Comparison of ENCODE assay signal across 22 mouse cellular contexts in genomic region chr14:59641856-59642255, GRCm38 (mm10). TPM values are rescaled to one million over a fixed set of nuclear protein-coding genes. Genes with fewer than 3 reads are reported as not detected.
A peak's percentile ranks its signal among the peaks of the same experiment; 100 is the strongest.
DNase-seq lines count a peak whose midpoint lies in the region; ATAC-seq and TF ChIP-seq lines count a peak whose summit lies in the region.
"Had no signal": no experiment of that assay in that cellular context is flagged by ENCODE, and none has a peak within 500 bp of the region (broad histone marks: within the 10 kb centered on the region; RNA-seq: fewer than 3 reads in every experiment).

No protein-coding gene starts in this region.

- ATAC-seq in frontal cortex, adult (ENCODE audit: low TSS enrichment), result peak; percentile 47; the same call in 1 of the 2 replicates
- 0 out of 2 replicates have a peak, but pooled peaks have one; percentile 42 for ATAC-seq in embryonic facial prominence, embryonic 12.5 days (ENCODE audit: insufficient number of reproducible peaks, insufficient read depth, low FRiP score, low TSS enrichment)
- no peak for ATAC-seq in midbrain, embryonic 14.5 days (ENCODE audit: low FRiP score, low TSS enrichment)
- no peak for ATAC-seq in intestine, postnatal 0 days
- ATAC-seq: forebrain, embryonic 14.5 days had no signal

- no peaks in the 10 kb centered on the region for H3K36me3 ChIP-seq in embryonic facial prominence, embryonic 12.5 days
- 0 out of 2 replicates have a peak, but pooled peaks cover 6% of the 10 kb centered on the region for H3K36me3 ChIP-seq in midbrain, embryonic 14.5 days (ENCODE audit: control insufficient read depth, insufficient read depth, low read length)
- H3K36me3 ChIP-seq in intestine, postnatal 0 days (ENCODE audit: control insufficient read depth, insufficient read depth), result no peaks in the 10 kb centered on the region
- H3K36me3 ChIP-seq: limb, embryonic 10.5 days; liver, embryonic 13.5 days had no signal

- no peak overlapping the region for H3K4me3 ChIP-seq in lung, adult 2 months (replicated peaks; ENCODE audit: extremely low read depth, low read depth, low read length)
- no peak overlapping the region for H3K4me3 ChIP-seq in embryonic facial prominence, embryonic 12.5 days
- H3K4me3 ChIP-seq in midbrain, embryonic 14.5 days (replicated peaks; ENCODE audit: low read depth, low read length), result no peak overlapping the region
- H3K4me3 ChIP-seq in intestine, postnatal 0 days (ENCODE audit: low read depth, low read length), result no peak overlapping the region
- H3K4me3 ChIP-seq: gastrocnemius, adult 2 months; limb, embryonic 10.5 days; liver, embryonic 13.5 days had no signal

- no peaks in the 10 kb centered on the region for H3K27me3 ChIP-seq in embryonic facial prominence, embryonic 12.5 days
- H3K27me3 ChIP-seq in midbrain, embryonic 14.5 days (ENCODE audit: control insufficient read depth, insufficient read depth, low read length), result no peaks in the 10 kb centered on the region; the same call in 1 of the 2 replicates
- no peaks in the 10 kb centered on the region for H3K27me3 ChIP-seq in intestine, postnatal 0 days (replicated peaks; ENCODE audit: control insufficient read depth, insufficient read depth, low read length)
- H3K27me3 ChIP-seq: CH12.LX; liver, embryonic 13.5 days had no signal

- TF ChIP-seq CTCF in lung, adult 2 months (IDR thresholded peaks at IDR 0.05; ENCODE audit: insufficient read depth, low read length), result no peak
- TF ChIP-seq CTCF in intestine, postnatal 0 days (IDR thresholded peaks at IDR 0.05; ENCODE audit: low read depth), result no peak

- no peak overlapping the region for H3K4me2 ChIP-seq in embryonic facial prominence, embryonic 12.5 days (replicated peaks)
- no peak overlapping the region for H3K4me2 ChIP-seq in midbrain, embryonic 14.5 days (ENCODE audit: low read length)
- H3K4me2 ChIP-seq in intestine, postnatal 0 days (replicated peaks; ENCODE audit: low read depth), result no peak overlapping the region
- H3K4me2 ChIP-seq: liver, embryonic 13.5 days had no signal

- H3K27ac ChIP-seq in embryonic facial prominence, embryonic 12.5 days, result no peak overlapping the region
- no peak overlapping the region for H3K27ac ChIP-seq in midbrain, embryonic 14.5 days (replicated peaks; ENCODE audit: low read depth, low read length)
- no peak overlapping the region for H3K27ac ChIP-seq in intestine, postnatal 0 days (ENCODE audit: low read depth, low read length)
- H3K27ac ChIP-seq: gastrocnemius, adult 2 months; liver, embryonic 13.5 days; macrophage; stomach, postnatal 0 days had no signal

- 42% methylated on average over 5 of the region's 5 CpGs for WGBS in lung, adult 2 months
- 31% methylated on average over 5 of the region's 5 CpGs for WGBS in embryonic facial prominence, embryonic 12.5 days
- WGBS in midbrain, embryonic 14.5 days, result 41% methylated on average over 5 of the region's 5 CpGs
- 58% methylated on average over 5 of the region's 5 CpGs for WGBS in intestine, postnatal 0 days

- TF ChIP-seq POLR2A in lung, adult 2 months (IDR thresholded peaks at IDR 0.05; ENCODE audit: borderline replicate concordance, extremely low read depth, low read depth, low read length), result no peak

- no peaks in the 10 kb centered on the region for H3K9me3 ChIP-seq in embryonic facial prominence, embryonic 12.5 days
- no peaks in the 10 kb centered on the region for H3K9me3 ChIP-seq in midbrain, embryonic 14.5 days (ENCODE audit: control insufficient read depth, low read length)
- no peaks in the 10 kb centered on the region for H3K9me3 ChIP-seq in intestine, postnatal 0 days (ENCODE audit: control insufficient read depth)
- H3K9me3 ChIP-seq: limb, embryonic 10.5 days; liver, embryonic 13.5 days had no signal

- no peaks in the 10 kb centered on the region for H3K4me1 ChIP-seq in lung, adult 2 months (ENCODE audit: control insufficient read depth, insufficient read depth, low read length)
- H3K4me1 ChIP-seq in embryonic facial prominence, embryonic 12.5 days, result peaks cover 20% of the 10 kb centered on the region
- no peaks in the 10 kb centered on the region; the same call in 1 of the 2 replicates for H3K4me1 ChIP-seq in midbrain, embryonic 14.5 days (ENCODE audit: control insufficient read depth, insufficient read depth, low read length)
- H3K4me1 ChIP-seq in intestine, postnatal 0 days (replicated peaks; ENCODE audit: control insufficient read depth, insufficient read depth, low read length), result 0 out of 2 replicates have a peak, but pooled peaks cover 6% of the 10 kb centered on the region

- DNase-seq in frontal cortex, postnatal 25 days (ENCODE audit: low spot score in 2 of 2), result no peak
- peak; percentile 4 for DNase-seq in lung, postnatal 36 days
- DNase-seq in lung, adult 2 months, result no peak
- peak; percentile 29 for DNase-seq in midbrain, embryonic 14.5 days
- DNase-seq in gastrocnemius, postnatal 14 days, result no peak
- DNase-seq: adrenal gland, postnatal 14 days; cerebellum, adult 9-10 months; gastrocnemius, adult 2 months; heart, postnatal 36 days; kidney, adult 18-20 months; kidney, postnatal 4 days; liver, embryonic 13.5 days; right cerebral cortex, postnatal 14 days; thymus, postnatal 4 days had no signal

- no peak overlapping the region for H3K9ac ChIP-seq in embryonic facial prominence, embryonic 12.5 days
- no peak overlapping the region for H3K9ac ChIP-seq in midbrain, embryonic 14.5 days (replicated peaks; ENCODE audit: low read length)
- H3K9ac ChIP-seq in intestine, postnatal 0 days (ENCODE audit: low read depth, low read length), result no peak overlapping the region
- H3K9ac ChIP-seq: liver, embryonic 13.5 days had no signal

- intact Hi-C loops in gastrocnemius, postnatal 14 days (cut with DNase I; ENCODE audit: low total_unique reads), result no loop called here

RNA-seq across cellular contexts. Expression of gene Shisa2, which starts 16.7 kb away (rescaled TPM):
- 8.1 and 10.9 TPM in 2 replicates for polyA plus RNA-seq in lung, adult 2 months (2012; rRNA removed)
- polyA plus RNA-seq in embryonic facial prominence, embryonic 12.5 days (2016; fragmentation: Nextera tagmentation; extraction: Ambion mirVana), result 51.7 and 54.8 TPM in 2 replicates
- polyA plus RNA-seq in midbrain, embryonic 14.5 days (2014; fragmentation: Nextera tagmentation; extraction: Ambion mirVana), result 4.9 and 5.4 TPM in 2 replicates
- 4.6 and 4.8 TPM in 2 replicates for polyA plus RNA-seq in intestine, postnatal 0 days (2015; fragmentation: Nextera tagmentation; extraction: Ambion mirVana)
- 10 to 100 TPM; 47.3 to 50.9 TPM for total RNA-seq in gastrocnemius, postnatal 14 days (2021)
- polyA plus RNA-seq: macrophage had no signal

RNA-seq across cellular contexts. Expression of gene Cdadc1, which starts 44.1 kb away (rescaled TPM):
- polyA plus RNA-seq in lung, adult 2 months (2012; rRNA removed), result 6.3 and 9.9 TPM in 2 replicates
- polyA plus RNA-seq in embryonic facial prominence, embryonic 12.5 days (2016; fragmentation: Nextera tagmentation; extraction: Ambion mirVana), result 34.1 and 36.0 TPM in 2 replicates
- polyA plus RNA-seq in midbrain, embryonic 14.5 days (2014; fragmentation: Nextera tagmentation; extraction: Ambion mirVana), result 31.6 and 39.4 TPM in 2 replicates
- polyA plus RNA-seq in intestine, postnatal 0 days (2015; fragmentation: Nextera tagmentation; extraction: Ambion mirVana), result 22.3 and 24.3 TPM in 2 replicates
- total RNA-seq in gastrocnemius, postnatal 14 days (2021), result 10 to 100 TPM; 19.3 to 20.3 TPM

Comparison
In these comparisons a context has a peak if more than half of its experiments do, and no peak if none do; other contexts are left out.
1. DNase-seq: peak in lung, postnatal 36 days (single experiment) and midbrain, embryonic 14.5 days (single experiment); none in frontal cortex, postnatal 25 days (0 of 2), lung, adult 2 months (single experiment) and gastrocnemius, postnatal 14 days (single experiment).
2. ATAC-seq: peak in frontal cortex, adult (single experiment) and embryonic facial prominence, embryonic 12.5 days (single experiment); none in midbrain, embryonic 14.5 days (single experiment) and intestine, postnatal 0 days (single experiment).